Mouse (Mus musculus): ENCODE data around the gene Rfc1. TPM values are rescaled to one million over a fixed set of nuclear protein-coding genes. Genes with fewer than 3 reads are reported as not detected.

Gene Rfc1
- polyA plus RNA-seq, 1 experiment from 2014 or later = 33.4 TPM

GRCm38 (mm10) chr5:65348168-65348567, 12.7 kb upstream of the Rfc1 start, which contains the start of gene Klb:
Klb (plus strand) TSS chr5:65348314.
- Histone ChIP-seq H3K27me3 (ENCODE audit: control insufficient read depth, insufficient read depth, low read length) (no peaks in the 10 kb centered on the region), H3K4me2 (replicated peaks) (peak within 1 kb of the TSS; percentile 53), H3K9me3 (ENCODE audit: control insufficient read depth, low read length) (no peaks in the 10 kb centered on the region), H3K9ac (peak within 1 kb of the TSS; percentile 45; the same call in 1 of the 2 replicates), H3K36me3 (replicated peaks; ENCODE audit: control insufficient read depth, insufficient read depth) (no peaks in the 10 kb centered on the region), H3K27ac (no peak within 1 kb of the TSS), H3K4me3 (replicated peaks; ENCODE audit: low read length) (peak within 1 kb of the TSS; percentile 23), H3K4me1 (replicated peaks; ENCODE audit: control insufficient read depth, insufficient read depth, low read length) (0 out of 2 replicates have a peak, but pooled peaks cover 8% of the 10 kb centered on the region)
- no peak for ATAC-seq (ENCODE audit: low FRiP score)
- DNase-seq (ENCODE audit: low spot score) = no peak
- WGBS = 25% methylated on average over 15 of the region's 15 CpGs

DNA sequence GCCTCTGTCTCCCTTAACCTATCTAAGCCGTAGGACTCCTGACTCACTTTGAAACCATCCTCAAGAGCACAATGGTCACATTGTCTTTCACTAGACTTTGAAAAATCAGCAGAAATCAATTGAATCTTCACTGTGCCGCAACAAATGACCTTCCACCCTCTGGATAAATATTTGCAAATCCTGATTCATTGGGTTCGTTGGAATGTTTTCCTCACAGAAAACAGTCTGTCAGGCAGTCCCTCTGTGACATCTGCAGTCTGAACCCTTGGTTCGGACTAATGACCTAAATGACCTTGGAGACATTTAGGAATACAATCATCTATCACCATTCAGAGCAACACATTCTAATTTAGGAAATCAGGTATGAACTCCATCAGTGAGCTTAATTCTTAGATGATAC, 4.7 kb upstream of the Rfc1 start:
- no peak overlapping the region for H3K4me3 ChIP-seq (replicated peaks; ENCODE audit: low read length)
- no peaks in the 10 kb centered on the region for H3K9me3 ChIP-seq (ENCODE audit: control insufficient read depth, low read length)
- ATAC-seq (ENCODE audit: low FRiP score) (no peak), DNase-seq (ENCODE audit: low spot score) (no peak)
- 55% methylated on average over 4 of the region's 4 CpGs for WGBS
- H3K4me1 ChIP-seq (replicated peaks; ENCODE audit: control insufficient read depth, insufficient read depth, low read length) = peaks cover 5% of the 10 kb centered on the region; the same call in 1 of the 2 replicates
- no peak overlapping the region for H3K27ac ChIP-seq
- H3K9ac ChIP-seq = no peak overlapping the region
- no peaks in the 10 kb centered on the region for H3K27me3 ChIP-seq (ENCODE audit: control insufficient read depth, insufficient read depth, low read length)
- H3K36me3 ChIP-seq (replicated peaks; ENCODE audit: control insufficient read depth, insufficient read depth) = no peaks in the 10 kb centered on the region
- H3K4me2 ChIP-seq (replicated peaks) = no peak overlapping the region

DNA sequence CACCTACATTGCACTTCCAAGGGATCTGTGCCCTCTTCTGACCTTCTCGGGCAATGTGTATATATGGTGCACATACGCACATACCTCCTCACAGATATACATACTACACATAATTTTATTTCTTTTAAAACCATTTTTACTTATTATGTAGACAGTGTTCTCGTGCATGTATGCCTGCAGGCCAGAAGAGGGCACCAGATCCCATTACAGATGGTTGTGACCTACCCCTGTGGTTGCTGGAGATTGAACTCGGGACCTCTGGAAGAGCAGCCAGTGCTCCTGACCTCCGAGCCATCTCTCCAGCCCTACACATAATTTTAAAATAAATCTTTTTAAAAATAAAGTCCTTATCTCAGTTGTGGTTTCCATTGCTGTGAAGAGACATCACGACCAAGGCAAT, 2.9 kb upstream of the Rfc1 start:
- Histone ChIP-seq H3K4me1 (replicated peaks; ENCODE audit: control insufficient read depth, insufficient read depth, low read length) (peaks cover 9% of the 10 kb centered on the region; the same call in 1 of the 2 replicates), H3K9me3 (ENCODE audit: control insufficient read depth, low read length) (no peaks in the 10 kb centered on the region), H3K4me3 (replicated peaks; ENCODE audit: low read length) (no peak overlapping the region), H3K9ac (no peak overlapping the region), H3K27me3 (ENCODE audit: control insufficient read depth, insufficient read depth, low read length) (no peaks in the 10 kb centered on the region), H3K36me3 (replicated peaks; ENCODE audit: control insufficient read depth, insufficient read depth) (no peaks in the 10 kb centered on the region), H3K27ac (no peak overlapping the region), H3K4me2 (replicated peaks) (no peak overlapping the region)
- WGBS = 82% methylated on average over 6 of the region's 6 CpGs
- ATAC-seq (ENCODE audit: low FRiP score) (no peak), DNase-seq (ENCODE audit: low spot score) (no peak)

GRCm38 (mm10) chr5:65336075-65336355, 545 bp upstream of the Rfc1 start:
- H3K9ac ChIP-seq = peak overlapping the region; percentile 73; the same call in 1 of the 2 replicates
- H3K27me3 ChIP-seq (ENCODE audit: control insufficient read depth, insufficient read depth, low read length) = no peaks in the 10 kb centered on the region
- peak overlapping the region; percentile 88 for H3K4me3 ChIP-seq (replicated peaks; ENCODE audit: low read length)
- no peaks in the 10 kb centered on the region for H3K36me3 ChIP-seq (replicated peaks; ENCODE audit: control insufficient read depth, insufficient read depth)
- ATAC-seq (ENCODE audit: low FRiP score) (no peak), DNase-seq (ENCODE audit: low spot score) (no peak)
- WGBS = 32% methylated on average over 4 of the region's 4 CpGs
- H3K4me1 ChIP-seq (replicated peaks; ENCODE audit: control insufficient read depth, insufficient read depth, low read length) = peaks cover 9% of the 10 kb centered on the region; the same call in 1 of the 2 replicates
- peak overlapping the region; percentile 45; the same call in 1 of the 2 replicates for H3K27ac ChIP-seq
- peak overlapping the region; percentile 73 for H3K4me2 ChIP-seq (replicated peaks)
- H3K9me3 ChIP-seq (ENCODE audit: control insufficient read depth, low read length) = no peaks in the 10 kb centered on the region

DNA sequence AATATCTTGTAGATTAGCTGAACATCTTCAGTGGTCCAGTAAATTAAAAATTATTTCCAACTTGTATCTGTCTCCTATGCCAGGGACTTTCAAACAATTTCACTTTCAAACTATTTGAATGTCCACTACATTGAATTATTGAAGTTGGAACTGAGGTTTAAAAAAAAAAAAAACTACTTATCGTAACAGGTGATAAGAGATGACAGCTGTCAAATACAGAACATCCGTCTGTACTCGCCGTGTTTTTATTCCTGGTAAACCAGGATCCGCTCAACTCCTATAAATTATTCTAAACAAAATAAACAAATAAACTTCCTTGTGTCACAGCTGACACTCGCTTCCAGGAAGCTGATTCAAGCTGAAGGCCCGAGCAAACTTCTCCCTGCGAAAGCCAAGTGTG, 682 bp downstream of the Rfc1 start:
- DNase-seq (ENCODE audit: low spot score) (no peak), ATAC-seq (ENCODE audit: low FRiP score) (no peak)
- H3K4me1 ChIP-seq (replicated peaks; ENCODE audit: control insufficient read depth, insufficient read depth, low read length) = peaks cover 9% of the 10 kb centered on the region; the same call in 1 of the 2 replicates
- 15% methylated on average over 8 of the region's 8 CpGs for WGBS
- peak overlapping the region; percentile 73 for H3K9ac ChIP-seq
- no peak overlapping the region for H3K27ac ChIP-seq
- H3K27me3 ChIP-seq (ENCODE audit: control insufficient read depth, insufficient read depth, low read length) = no peaks in the 10 kb centered on the region
- H3K4me3 ChIP-seq (replicated peaks; ENCODE audit: low read length) = peak overlapping the region; percentile 88
- H3K36me3 ChIP-seq (replicated peaks; ENCODE audit: control insufficient read depth, insufficient read depth) = no peaks in the 10 kb centered on the region
- no peaks in the 10 kb centered on the region for H3K9me3 ChIP-seq (ENCODE audit: control insufficient read depth, low read length)
- peak overlapping the region; percentile 73 for H3K4me2 ChIP-seq (replicated peaks)

DNA sequence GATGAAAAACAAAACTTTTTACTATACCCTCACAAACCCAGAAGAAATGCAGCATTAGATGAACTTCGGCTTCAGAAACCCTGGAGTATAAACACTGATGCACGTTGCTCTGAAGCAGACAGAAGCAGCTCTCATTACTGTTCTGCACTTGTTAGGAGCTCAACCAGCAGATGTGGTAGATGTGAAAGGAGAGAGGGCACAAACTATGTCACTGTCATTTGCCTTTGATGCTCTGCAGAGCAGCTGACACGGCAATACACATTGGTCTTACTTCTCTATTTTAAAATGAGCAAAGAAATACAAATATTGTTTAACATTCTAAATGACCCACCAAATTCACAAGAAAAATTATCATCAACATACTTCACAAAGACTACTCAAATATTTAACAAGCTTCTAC, 5.5 kb downstream of the Rfc1 start:
- Histone ChIP-seq H3K27ac (no peak overlapping the region), H3K4me2 (replicated peaks) (no peak overlapping the region), H3K4me3 (replicated peaks; ENCODE audit: low read length) (no peak overlapping the region), H3K4me1 (replicated peaks; ENCODE audit: control insufficient read depth, insufficient read depth, low read length) (0 out of 2 replicates have a peak, but pooled peaks cover 3% of the 10 kb centered on the region), H3K9ac (no peak overlapping the region), H3K36me3 (replicated peaks; ENCODE audit: control insufficient read depth, insufficient read depth) (no peaks in the 10 kb centered on the region), H3K9me3 (ENCODE audit: control insufficient read depth, low read length) (no peaks in the 10 kb centered on the region), H3K27me3 (ENCODE audit: control insufficient read depth, insufficient read depth, low read length) (no peaks in the 10 kb centered on the region)
- DNase-seq (ENCODE audit: low spot score) = no peak
- 87% methylated on average over 3 of the region's 3 CpGs for WGBS
- no peak for ATAC-seq (ENCODE audit: low FRiP score)

GRCm38 (mm10) chr5:65326212-65326611, 9.3 kb downstream of the Rfc1 start:
- Histone ChIP-seq H3K27ac (no peak overlapping the region), H3K36me3 (replicated peaks; ENCODE audit: control insufficient read depth, insufficient read depth) (no peaks in the 10 kb centered on the region), H3K4me2 (replicated peaks) (no peak overlapping the region), H3K9me3 (ENCODE audit: control insufficient read depth, low read length) (no peaks in the 10 kb centered on the region), H3K4me1 (replicated peaks; ENCODE audit: control insufficient read depth, insufficient read depth, low read length) (no peaks in the 10 kb centered on the region), H3K27me3 (ENCODE audit: control insufficient read depth, insufficient read depth, low read length) (no peaks in the 10 kb centered on the region), H3K4me3 (replicated peaks; ENCODE audit: low read length) (no peak overlapping the region), H3K9ac (no peak overlapping the region)
- no peak for ATAC-seq (ENCODE audit: low FRiP score)
- no peak for DNase-seq (ENCODE audit: low spot score)
- 85% methylated on average over 5 of the region's 5 CpGs for WGBS

DNA sequence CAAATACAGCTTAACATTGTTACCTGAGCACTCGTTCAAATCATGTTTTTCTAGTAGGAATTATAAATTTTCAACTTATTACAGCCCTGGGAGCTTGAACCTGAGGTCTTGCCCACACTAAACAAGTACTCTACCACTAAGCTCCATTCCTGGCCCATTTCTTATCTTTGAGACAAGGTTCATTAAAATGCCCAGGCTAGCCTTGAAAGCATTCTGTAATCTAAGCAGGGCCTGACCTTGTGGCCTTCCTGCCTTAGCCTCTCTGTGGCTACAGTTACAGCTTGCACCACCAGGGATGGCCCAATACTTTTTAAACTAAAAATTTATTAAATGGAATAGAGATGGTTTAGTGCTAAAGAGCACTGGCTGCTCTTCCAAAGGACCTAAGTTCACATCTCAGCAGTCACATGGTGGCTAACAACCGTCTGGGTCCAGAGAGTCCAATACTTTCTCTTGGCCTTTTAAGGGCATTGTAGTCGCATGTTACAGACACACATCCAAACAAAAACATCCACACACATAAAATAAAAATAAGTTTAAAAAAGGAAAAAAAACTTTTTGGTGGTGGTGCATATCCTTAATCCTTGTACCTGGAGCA, 10.6 kb downstream of the Rfc1 start:
- DNase-seq (ENCODE audit: low spot score) (no peak), ATAC-seq (ENCODE audit: low FRiP score) (no peak)
- no peak overlapping the region for H3K9ac ChIP-seq
- H3K27me3 ChIP-seq (ENCODE audit: control insufficient read depth, insufficient read depth, low read length) = no peaks in the 10 kb centered on the region
- H3K4me1 ChIP-seq (replicated peaks; ENCODE audit: control insufficient read depth, insufficient read depth, low read length) = no peaks in the 10 kb centered on the region
- no peak overlapping the region for H3K27ac ChIP-seq
- WGBS = 93% methylated on average over 3 of the region's 3 CpGs
- no peaks in the 10 kb centered on the region for H3K9me3 ChIP-seq (ENCODE audit: control insufficient read depth, low read length)
- H3K4me2 ChIP-seq (replicated peaks) = no peak overlapping the region
- H3K36me3 ChIP-seq (replicated peaks; ENCODE audit: control insufficient read depth, insufficient read depth) = no peaks in the 10 kb centered on the region
- no peak overlapping the region for H3K4me3 ChIP-seq (replicated peaks; ENCODE audit: low read length)

GRCm38 (mm10) chr5:65324271-65324670, 11.2 kb downstream of the Rfc1 start:
- no peak for ATAC-seq (ENCODE audit: low FRiP score)
- Histone ChIP-seq H3K4me1 (replicated peaks; ENCODE audit: control insufficient read depth, insufficient read depth, low read length) (no peaks in the 10 kb centered on the region), H3K4me3 (replicated peaks; ENCODE audit: low read length) (no peak overlapping the region), H3K4me2 (replicated peaks) (no peak overlapping the region), H3K36me3 (replicated peaks; ENCODE audit: control insufficient read depth, insufficient read depth) (no peaks in the 10 kb centered on the region; the same call in 1 of the 2 replicates), H3K27me3 (ENCODE audit: control insufficient read depth, insufficient read depth, low read length) (no peaks in the 10 kb centered on the region), H3K9me3 (ENCODE audit: control insufficient read depth, low read length) (no peaks in the 10 kb centered on the region), H3K27ac (no peak overlapping the region), H3K9ac (no peak overlapping the region)
- no peak for DNase-seq (ENCODE audit: low spot score)
- 93% methylated on average over 3 of the region's 3 CpGs for WGBS

GRCm38 (mm10) chr5:65322165-65322564, 13.3 kb downstream of the Rfc1 start:
- DNase-seq (ENCODE audit: low spot score) (no peak), ATAC-seq (ENCODE audit: low FRiP score) (no peak)
- Histone ChIP-seq H3K9me3 (ENCODE audit: control insufficient read depth, low read length) (no peaks in the 10 kb centered on the region), H3K9ac (no peak overlapping the region), H3K4me1 (replicated peaks; ENCODE audit: control insufficient read depth, insufficient read depth, low read length) (no peaks in the 10 kb centered on the region), H3K4me3 (replicated peaks; ENCODE audit: low read length) (no peak overlapping the region), H3K27me3 (ENCODE audit: control insufficient read depth, insufficient read depth, low read length) (no peaks in the 10 kb centered on the region), H3K4me2 (replicated peaks) (no peak overlapping the region), H3K27ac (no peak overlapping the region), H3K36me3 (replicated peaks; ENCODE audit: control insufficient read depth, insufficient read depth) (peaks cover 12% of the 10 kb centered on the region; the same call in 1 of the 2 replicates)
- WGBS = 89% methylated on average over 10 of the region's 10 CpGs
